Mouse (Mus musculus): ENCODE data around the gene Adm2. TPM values are rescaled to one million over a fixed set of nuclear protein-coding genes. Genes with fewer than 3 reads are reported as not detected.

Adm2 gene
- polyA plus RNA-seq (2012; ENCODE audit: insufficient read depth, insufficient read length, missing spikeins), result not detected in 2 replicates

- H3K4me1 ChIP-seq (ENCODE audit: control insufficient read depth, insufficient read depth, insufficient read length, low read length), result no peaks in the 10 kb centered on the region
- H3K27ac ChIP-seq (replicated peaks; ENCODE audit: low read depth, low read length), result no peak within 1 kb of the TSS
- H3K4me3 ChIP-seq (ENCODE audit: insufficient read depth, low read depth, low read length), result no peak within 1 kb of the TSS
Observed at GRCm38 (mm10) chr15:89322670-89323522, at the start of gene Adm2. Gene Adm2, plus strand, starts transcription at chr15:89322720.

DNA sequence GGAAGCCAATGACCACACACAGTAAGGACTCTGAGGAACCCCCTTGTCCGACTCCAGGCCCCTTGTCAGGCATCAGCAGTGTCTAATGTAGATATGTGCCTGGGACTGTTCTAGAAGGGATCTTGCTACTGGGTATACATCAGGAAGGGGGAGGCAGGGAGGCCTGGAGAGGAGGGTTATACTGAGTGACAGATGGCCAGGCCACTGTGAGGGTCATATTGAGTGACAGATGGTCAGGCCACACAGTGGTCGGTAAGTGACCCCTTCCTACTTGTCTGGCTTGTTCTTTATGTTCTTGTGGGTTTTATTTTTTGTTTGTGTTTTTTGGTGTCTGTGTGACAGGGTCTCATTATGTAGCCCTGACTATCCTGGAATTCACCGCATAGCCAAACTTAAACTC, 47.0 kb upstream of the Adm2 start:
- no peak overlapping the region for H3K27ac ChIP-seq (replicated peaks; ENCODE audit: low read depth, low read length)
- no peaks in the 10 kb centered on the region for H3K4me1 ChIP-seq (ENCODE audit: control insufficient read depth, insufficient read depth, insufficient read length, low read length)
- no peak overlapping the region for H3K4me3 ChIP-seq (ENCODE audit: insufficient read depth, low read depth, low read length)

- H3K27ac ChIP-seq (replicated peaks; ENCODE audit: low read depth, low read length), result no peak overlapping the region
- no peaks in the 10 kb centered on the region for H3K4me1 ChIP-seq (ENCODE audit: control insufficient read depth, insufficient read depth, insufficient read length, low read length)
- no peak overlapping the region for H3K4me3 ChIP-seq (ENCODE audit: insufficient read depth, low read depth, low read length)
Observed at GRCm38 (mm10) chr15:89277366-89277765, 45.2 kb upstream of the Adm2 start.

DNA sequence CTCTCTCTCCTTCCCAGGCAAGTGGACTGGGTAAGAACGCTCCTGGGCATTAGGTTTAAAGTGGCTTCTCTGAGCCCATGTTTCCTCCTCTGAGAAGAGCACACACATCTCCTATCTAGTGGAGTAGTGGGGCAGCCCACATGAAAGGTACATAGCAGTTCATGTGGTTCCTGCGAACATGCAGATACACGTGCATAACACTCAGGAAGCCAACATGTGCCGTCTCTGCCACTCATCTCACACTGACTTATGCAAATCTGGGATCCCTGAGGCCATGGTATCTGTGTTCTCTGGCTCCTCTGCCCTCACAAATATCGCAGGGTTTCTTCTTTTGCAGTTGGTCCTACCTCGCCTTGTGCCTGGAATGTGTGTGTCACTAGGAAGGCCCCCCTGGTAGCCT, 40.0 kb upstream of the Adm2 start:
- no peak overlapping the region for H3K4me3 ChIP-seq (ENCODE audit: insufficient read depth, low read depth, low read length)
- H3K27ac ChIP-seq (replicated peaks; ENCODE audit: low read depth, low read length), result no peak overlapping the region
- no peaks in the 10 kb centered on the region for H3K4me1 ChIP-seq (ENCODE audit: control insufficient read depth, insufficient read depth, insufficient read length, low read length)

DNA sequence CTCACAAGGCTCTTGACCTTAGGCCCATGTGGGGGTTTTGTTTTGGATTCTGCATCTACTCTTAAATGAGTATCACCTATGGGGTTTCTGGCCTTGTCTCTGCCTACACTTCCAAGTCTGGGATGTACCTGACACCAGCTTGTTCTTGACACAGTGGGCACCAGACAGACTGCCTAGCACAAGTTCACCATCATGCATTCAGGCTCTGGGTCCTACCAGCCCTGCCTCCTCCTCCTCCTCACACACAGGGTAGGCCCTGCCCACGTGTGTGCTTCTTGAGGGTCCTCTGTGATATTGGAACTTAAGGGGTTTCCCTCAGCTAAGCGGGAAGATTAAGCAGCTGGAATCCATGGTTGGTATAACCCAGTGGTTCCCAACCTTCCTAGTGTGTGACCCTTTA, 38.4 kb upstream of the Adm2 start:
- no peak overlapping the region for H3K27ac ChIP-seq (replicated peaks; ENCODE audit: low read depth, low read length)
- H3K4me3 ChIP-seq (ENCODE audit: insufficient read depth, low read depth, low read length), result no peak overlapping the region
- H3K4me1 ChIP-seq (ENCODE audit: control insufficient read depth, insufficient read depth, insufficient read length, low read length), result no peaks in the 10 kb centered on the region

DNA sequence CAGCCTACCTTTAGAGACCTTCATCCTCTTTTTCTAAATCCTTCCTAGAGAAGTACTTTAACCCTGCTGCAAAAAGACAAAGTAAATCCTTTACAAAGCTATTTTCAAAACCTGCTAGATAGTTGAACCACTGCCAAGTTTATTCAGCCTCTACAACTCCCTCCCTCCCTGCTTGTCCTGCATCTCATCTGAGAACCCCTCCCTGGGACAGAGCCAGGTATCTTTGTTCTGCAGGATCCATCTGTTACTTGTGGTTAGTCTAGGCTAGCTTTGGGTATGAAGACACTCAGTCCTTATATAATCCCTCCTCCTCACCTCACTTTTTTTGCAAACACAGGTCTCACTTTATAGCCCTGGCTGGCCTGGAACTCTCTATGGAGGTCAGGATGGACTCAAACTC, 37.5 kb upstream of the Adm2 start:
- H3K4me3 ChIP-seq (ENCODE audit: insufficient read depth, low read depth, low read length), result no peak overlapping the region
- H3K4me1 ChIP-seq (ENCODE audit: control insufficient read depth, insufficient read depth, insufficient read length, low read length), result no peaks in the 10 kb centered on the region
- H3K27ac ChIP-seq (replicated peaks; ENCODE audit: low read depth, low read length), result no peak overlapping the region

GRCm38 (mm10) chr15:89285478-89285877, 37.0 kb upstream of the Adm2 start:
- Histone ChIP-seq H3K4me1 (ENCODE audit: control insufficient read depth, insufficient read depth, insufficient read length, low read length) (no peaks in the 10 kb centered on the region), H3K4me3 (ENCODE audit: insufficient read depth, low read depth, low read length) (no peak overlapping the region), H3K27ac (replicated peaks; ENCODE audit: low read depth, low read length) (no peak overlapping the region)

- Histone ChIP-seq H3K4me1 (ENCODE audit: control insufficient read depth, insufficient read depth, insufficient read length, low read length) (no peaks in the 10 kb centered on the region), H3K4me3 (ENCODE audit: insufficient read depth, low read depth, low read length) (no peak overlapping the region), H3K27ac (replicated peaks; ENCODE audit: low read depth, low read length) (no peak overlapping the region)
Observed at GRCm38 (mm10) chr15:89286114-89286513, 36.4 kb upstream of the Adm2 start.

DNA sequence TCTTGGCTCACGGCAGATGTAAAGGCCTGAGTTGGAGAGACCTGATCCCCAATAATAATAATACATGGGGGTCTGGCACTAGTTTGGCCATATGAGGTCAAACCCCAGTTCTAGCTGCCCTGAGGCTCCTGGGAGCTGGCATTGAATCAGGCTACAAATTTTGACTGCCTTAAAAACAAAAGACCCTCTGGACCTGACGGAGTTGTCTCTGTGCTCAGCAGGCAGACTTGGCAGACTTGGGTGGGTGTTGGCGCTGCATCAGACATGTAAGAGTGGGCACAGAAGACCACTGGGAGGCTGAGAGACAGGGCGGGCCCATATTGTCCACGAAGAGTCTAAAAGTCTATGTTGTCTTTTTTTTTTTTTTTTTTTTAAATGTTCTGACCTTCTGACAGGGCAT, 35.9 kb upstream of the Adm2 start:
- H3K4me1 ChIP-seq (ENCODE audit: control insufficient read depth, insufficient read depth, insufficient read length, low read length), result no peaks in the 10 kb centered on the region
- H3K27ac ChIP-seq (replicated peaks; ENCODE audit: low read depth, low read length), result no peak overlapping the region
- H3K4me3 ChIP-seq (ENCODE audit: insufficient read depth, low read depth, low read length), result no peak overlapping the region

GRCm38 (mm10) chr15:89288227-89288767, 34.2 kb upstream of the Adm2 start:
- H3K4me3 ChIP-seq (ENCODE audit: insufficient read depth, low read depth, low read length), result no peak overlapping the region
- H3K4me1 ChIP-seq (ENCODE audit: control insufficient read depth, insufficient read depth, insufficient read length, low read length), result no peaks in the 10 kb centered on the region
- no peak overlapping the region for H3K27ac ChIP-seq (replicated peaks; ENCODE audit: low read depth, low read length)

DNA sequence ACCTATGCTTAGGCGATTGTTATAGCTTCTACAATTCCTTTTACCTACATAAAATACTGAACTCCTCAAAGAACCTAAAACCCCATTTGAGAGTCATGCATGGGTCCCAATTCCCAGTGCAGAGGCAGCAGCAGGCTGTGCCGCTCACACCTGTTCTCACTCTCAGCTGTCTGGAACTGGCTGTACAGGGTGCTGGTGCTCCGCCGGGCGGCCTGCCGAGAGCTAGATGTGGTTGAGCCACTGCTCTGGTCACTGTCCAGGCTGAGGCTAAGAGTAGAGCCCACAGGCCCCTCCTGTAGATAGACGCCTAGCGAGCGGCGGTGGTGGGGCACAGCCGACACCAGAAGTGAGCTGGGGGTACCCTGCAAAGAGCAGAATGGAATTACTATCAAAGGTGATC, 33.1 kb upstream of the Adm2 start:
- Histone ChIP-seq H3K4me1 (ENCODE audit: control insufficient read depth, insufficient read depth, insufficient read length, low read length) (no peaks in the 10 kb centered on the region), H3K27ac (replicated peaks; ENCODE audit: low read depth, low read length) (no peak overlapping the region), H3K4me3 (ENCODE audit: insufficient read depth, low read depth, low read length) (no peak overlapping the region)

GRCm38 (mm10) chr15:89291521-89291920, 31.0 kb upstream of the Adm2 start:
- Histone ChIP-seq H3K4me3 (ENCODE audit: insufficient read depth, low read depth, low read length) (no peak overlapping the region), H3K27ac (replicated peaks; ENCODE audit: low read depth, low read length) (no peak overlapping the region), H3K4me1 (ENCODE audit: control insufficient read depth, insufficient read depth, insufficient read length, low read length) (no peaks in the 10 kb centered on the region)

DNA sequence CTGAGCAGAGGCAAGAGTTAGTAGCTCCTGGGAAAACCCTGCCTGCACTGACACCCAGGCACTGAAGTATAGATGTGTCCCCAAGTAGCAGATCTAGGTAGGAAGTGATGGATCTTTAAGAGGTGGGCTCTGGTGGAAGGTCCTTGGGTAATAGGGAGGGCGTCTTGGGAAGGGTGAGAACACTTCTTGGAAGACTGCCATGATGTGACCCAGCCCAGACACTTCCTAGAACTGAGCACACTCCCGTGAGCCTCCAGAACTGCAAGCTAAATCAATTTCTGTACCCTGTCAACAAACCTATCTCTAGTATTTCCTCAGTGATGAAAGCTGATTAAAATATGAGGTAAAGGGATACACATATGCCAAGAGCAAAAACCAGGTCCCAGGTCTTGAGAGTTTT, 29.7 kb upstream of the Adm2 start:
- Histone ChIP-seq H3K4me3 (ENCODE audit: insufficient read depth, low read depth, low read length) (no peak overlapping the region), H3K27ac (replicated peaks; ENCODE audit: low read depth, low read length) (no peak overlapping the region), H3K4me1 (ENCODE audit: control insufficient read depth, insufficient read depth, insufficient read length, low read length) (no peaks in the 10 kb centered on the region)

GRCm38 (mm10) chr15:89293778-89294177, 28.7 kb upstream of the Adm2 start:
- no peak overlapping the region for H3K27ac ChIP-seq (replicated peaks; ENCODE audit: low read depth, low read length)
- no peak overlapping the region for H3K4me3 ChIP-seq (ENCODE audit: insufficient read depth, low read depth, low read length)
- no peaks in the 10 kb centered on the region for H3K4me1 ChIP-seq (ENCODE audit: control insufficient read depth, insufficient read depth, insufficient read length, low read length)

- Histone ChIP-seq H3K4me1 (ENCODE audit: control insufficient read depth, insufficient read depth, insufficient read length, low read length) (no peaks in the 10 kb centered on the region), H3K27ac (replicated peaks; ENCODE audit: low read depth, low read length) (no peak overlapping the region), H3K4me3 (ENCODE audit: insufficient read depth, low read depth, low read length) (no peak overlapping the region)
Observed at GRCm38 (mm10) chr15:89295580-89296165, 26.8 kb upstream of the Adm2 start.

- no peak overlapping the region for H3K27ac ChIP-seq (replicated peaks; ENCODE audit: low read depth, low read length)
- no peak overlapping the region for H3K4me3 ChIP-seq (ENCODE audit: insufficient read depth, low read depth, low read length)
- no peaks in the 10 kb centered on the region for H3K4me1 ChIP-seq (ENCODE audit: control insufficient read depth, insufficient read depth, insufficient read length, low read length)
Observed at GRCm38 (mm10) chr15:89296465-89296864, 26.1 kb upstream of the Adm2 start.
